Mouse (Mus musculus): Measurements from ENCODE around the gene Cnnm2.
"Not testable (repeated sequence)": the region's sequence is repeated elsewhere in the genome, so short reads cannot be mapped to it uniquely, and the experiment has no call there.

Cnnm2 gene

GRCm38 (mm10) chr19:46761247-46761946 lies at the start of gene Cnnm2:
Gene Cnnm2, plus strand, starts transcription at chr19:46761596.
- DNase-seq = peak; percentile 100

DNA sequence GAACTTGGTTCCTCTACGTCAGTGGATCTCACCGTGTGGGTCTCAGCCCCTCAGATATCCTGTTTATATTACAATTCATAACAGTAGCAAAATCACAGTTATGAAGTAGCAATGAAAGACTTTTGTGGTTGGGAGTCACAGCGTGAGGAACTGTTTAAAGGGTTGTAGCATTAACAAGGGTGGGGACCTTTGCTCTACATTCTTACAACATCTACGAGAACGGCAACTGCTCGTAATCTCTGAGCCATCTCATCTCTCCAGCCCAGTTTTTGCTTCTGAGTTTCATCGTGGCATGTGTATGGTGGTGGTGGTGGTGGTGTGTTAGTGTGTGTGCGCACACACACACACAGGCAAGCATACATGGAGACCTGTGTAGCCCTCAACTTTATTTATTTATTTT lies 47.2 kb upstream of the Cnnm2 start:
- peak; percentile 39 for DNase-seq

- no peak for DNase-seq
These were observed 46.4 kb upstream of the Cnnm2 start for GRCm38 (mm10) chr19:46715016-46715415.

DNA sequence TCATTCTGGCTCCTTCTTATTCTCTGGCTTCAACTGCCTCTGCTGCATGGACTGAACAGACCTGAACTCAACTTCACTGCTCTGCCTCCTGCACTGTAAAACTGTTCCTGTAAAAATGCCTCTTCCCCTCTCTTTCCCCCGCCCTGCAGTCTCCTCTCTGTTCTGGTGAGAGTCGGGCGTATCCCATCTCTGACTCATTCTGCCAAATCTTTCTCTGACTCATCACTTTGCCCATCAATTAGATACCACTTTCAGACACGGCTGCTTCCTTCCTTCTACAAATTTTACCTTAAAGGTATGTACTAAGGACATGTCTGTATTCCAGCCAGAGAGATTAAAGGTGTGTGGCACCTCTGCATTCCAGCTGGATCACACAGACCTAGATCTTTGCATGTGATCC lies 43.2 kb upstream of the Cnnm2 start:
- DNase-seq = no peak

DNA sequence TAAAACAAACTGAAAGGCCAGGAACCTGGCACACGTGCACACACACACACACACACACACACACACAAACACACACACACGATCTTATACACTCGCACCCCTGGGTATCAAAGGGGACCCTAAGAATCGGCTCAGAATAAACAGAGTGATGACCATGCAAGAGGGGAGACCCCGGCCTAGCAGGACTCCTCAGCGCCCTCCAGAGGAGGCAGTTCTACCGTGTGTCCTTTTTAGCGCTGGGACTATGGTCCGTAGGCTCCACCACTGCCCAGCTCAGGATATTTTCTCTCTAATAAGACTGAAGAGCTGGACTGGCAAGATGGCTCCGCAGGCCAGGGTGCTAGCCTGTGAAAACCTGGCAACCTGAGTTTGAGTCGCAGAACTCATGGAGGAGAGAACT lies 37.0 kb upstream of the Cnnm2 start:
- no peak for DNase-seq

- no peak for DNase-seq
These were observed 35.3 kb upstream of the Cnnm2 start for GRCm38 (mm10) chr19:46726142-46726541.

- peak; percentile 73 for DNase-seq
These were observed 34.2 kb upstream of the Cnnm2 start for GRCm38 (mm10) chr19:46727140-46727736.

DNA sequence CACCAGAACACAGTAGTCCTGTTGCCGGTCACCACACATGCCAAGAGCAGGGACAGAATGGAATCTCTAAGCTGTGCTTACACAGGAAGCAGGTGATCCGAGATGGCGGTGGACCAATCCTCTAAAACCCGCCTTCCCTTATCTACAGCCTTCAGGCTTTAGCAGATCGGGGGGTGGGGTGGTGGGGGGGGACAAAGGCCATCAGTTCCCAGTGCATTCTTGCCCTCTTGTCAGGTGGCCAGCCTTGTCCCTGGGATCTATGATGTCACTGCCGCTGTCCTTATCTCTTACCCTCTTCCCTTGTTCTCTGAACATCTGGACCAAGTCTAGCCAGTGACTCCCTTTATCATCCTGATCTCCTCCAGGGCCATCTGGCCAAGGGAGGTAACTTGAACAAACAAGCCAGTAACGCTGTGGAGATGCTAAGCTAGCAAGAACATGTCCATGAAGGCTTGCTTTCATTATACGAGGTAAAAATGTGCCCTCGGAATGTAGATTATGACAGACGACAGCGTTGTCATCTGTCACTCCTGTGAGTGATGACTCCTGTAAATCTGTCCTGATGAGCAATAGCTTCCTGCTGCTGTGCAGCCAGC lies 33.4 kb upstream of the Cnnm2 start:
- DNase-seq = no peak

DNA sequence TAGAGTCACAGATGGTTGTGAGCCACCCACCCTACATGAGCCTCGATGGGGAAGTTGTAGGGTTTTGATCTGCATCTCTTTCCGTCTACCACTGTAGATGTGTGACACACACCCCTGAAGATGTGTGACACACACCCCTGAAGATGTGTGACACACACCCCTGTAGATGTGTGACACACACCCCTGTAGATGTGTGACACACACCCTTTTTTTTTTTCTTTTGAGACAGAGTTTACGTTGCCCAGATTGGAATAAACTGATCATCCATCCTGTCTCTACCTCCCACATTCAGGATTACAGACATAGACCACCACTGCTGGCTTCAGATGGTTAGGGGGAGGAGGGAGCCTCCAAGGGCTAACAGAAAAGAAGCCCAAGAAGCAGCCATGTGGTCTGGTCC lies 32.5 kb upstream of the Cnnm2 start:
- DNase-seq = no peak

GRCm38 (mm10) chr19:46731351-46731750 lies 30.0 kb upstream of the Cnnm2 start:
- DNase-seq = no peak

GRCm38 (mm10) chr19:46732673-46733072 lies 28.7 kb upstream of the Cnnm2 start:
- DNase-seq = not testable (repeated sequence)

DNA sequence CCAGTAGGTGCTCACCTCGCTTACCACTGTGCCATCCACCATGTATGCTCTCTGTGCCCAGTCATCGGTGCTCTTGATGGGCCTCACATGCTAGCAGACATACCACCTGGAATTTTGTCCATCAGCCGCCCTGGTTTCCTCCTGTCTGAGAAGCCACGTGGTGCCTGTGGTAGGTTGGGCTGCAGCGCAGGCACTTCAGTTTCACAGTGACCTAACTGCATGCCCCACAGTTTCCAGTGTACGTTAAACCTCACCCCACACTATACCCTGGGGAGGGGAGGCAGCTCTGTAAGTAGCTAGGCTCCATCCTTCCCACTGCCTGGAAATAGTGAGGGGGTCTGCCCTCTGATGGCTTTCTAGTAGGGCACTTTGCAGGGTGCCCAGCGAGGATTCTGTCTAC lies 27.8 kb upstream of the Cnnm2 start:
- DNase-seq = no peak

- no peak for DNase-seq
These were observed 26.2 kb upstream of the Cnnm2 start for GRCm38 (mm10) chr19:46735241-46735640.

DNA sequence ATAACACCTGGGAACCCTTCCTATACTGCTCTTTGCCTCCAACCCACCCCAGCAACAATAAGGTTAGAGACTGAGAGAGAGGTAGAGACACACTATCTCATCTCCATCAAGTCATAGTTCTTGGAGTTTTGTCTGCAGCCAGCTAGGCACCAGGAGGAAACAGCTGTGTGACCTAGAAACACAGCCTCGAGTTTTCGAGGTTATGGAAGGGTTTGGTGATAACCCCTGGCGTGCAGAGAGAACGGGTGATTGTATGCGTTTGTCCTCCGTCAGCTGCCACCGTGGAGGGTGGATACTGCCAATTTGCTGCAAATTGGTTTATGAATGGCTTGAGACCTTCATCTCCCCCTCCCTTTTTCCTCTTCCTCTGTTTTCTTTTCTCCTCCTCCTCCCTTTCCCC lies 24.3 kb upstream of the Cnnm2 start:
- DNase-seq = no peak

DNA sequence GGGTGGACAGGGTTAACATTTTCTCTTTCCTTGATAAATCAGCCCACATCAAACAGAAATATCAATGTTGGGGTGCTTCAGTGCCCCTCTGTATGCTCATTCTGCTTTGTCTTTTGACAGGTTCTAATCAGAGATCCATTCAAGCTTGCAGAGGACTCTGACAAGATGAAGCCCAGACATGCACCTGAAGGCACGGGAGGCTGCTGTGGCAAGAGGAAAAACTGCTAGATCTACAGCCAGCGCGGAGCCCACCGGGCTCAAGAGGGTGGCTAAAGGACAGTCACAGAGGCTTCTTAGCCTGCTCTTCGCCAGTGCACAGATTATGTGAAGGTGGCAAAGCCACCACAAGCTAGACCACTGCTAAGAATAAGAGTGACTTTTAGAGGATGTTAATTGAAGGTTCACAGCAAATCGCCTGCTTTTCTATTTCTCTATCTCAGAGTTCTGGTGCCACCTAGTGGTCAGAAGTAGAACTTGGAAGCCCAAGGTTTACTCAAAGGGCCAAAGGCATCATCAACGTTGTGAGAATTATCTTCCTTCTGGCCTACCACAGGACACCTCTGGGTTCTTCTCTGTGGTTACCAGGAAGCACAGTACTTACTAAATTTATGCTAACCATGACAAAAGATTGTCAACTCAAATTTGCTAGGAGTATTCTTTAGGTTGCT lies 20.9 kb upstream of the Cnnm2 start:
- DNase-seq = peak; percentile 73

- DNase-seq = no peak
These were observed 19.8 kb upstream of the Cnnm2 start for GRCm38 (mm10) chr19:46741574-46741973.

GRCm38 (mm10) chr19:46744681-46745080 lies 16.7 kb upstream of the Cnnm2 start:
- no peak for DNase-seq

- no peak for DNase-seq
These were observed 13.6 kb upstream of the Cnnm2 start for GRCm38 (mm10) chr19:46747799-46748198.

DNA sequence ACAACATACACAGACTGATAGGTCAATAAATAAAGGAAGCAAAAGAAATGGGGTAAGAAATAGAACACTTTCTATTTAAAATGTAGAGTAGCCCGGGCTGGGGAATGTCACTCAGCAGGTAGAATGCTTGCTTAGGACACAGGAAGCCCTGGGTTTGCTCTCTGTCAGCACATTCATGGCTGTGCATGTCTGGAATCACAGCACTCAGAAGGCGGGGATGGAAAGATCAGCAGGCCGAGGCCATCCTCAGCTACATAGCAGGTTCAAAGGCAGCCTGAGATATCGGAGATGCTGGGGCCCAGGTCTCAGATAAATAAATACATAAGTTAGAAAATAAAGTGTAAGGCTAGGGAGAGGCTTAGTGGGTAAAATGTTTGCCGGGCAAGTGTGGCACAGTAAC lies 9.2 kb upstream of the Cnnm2 start:
- no peak for DNase-seq

DNA sequence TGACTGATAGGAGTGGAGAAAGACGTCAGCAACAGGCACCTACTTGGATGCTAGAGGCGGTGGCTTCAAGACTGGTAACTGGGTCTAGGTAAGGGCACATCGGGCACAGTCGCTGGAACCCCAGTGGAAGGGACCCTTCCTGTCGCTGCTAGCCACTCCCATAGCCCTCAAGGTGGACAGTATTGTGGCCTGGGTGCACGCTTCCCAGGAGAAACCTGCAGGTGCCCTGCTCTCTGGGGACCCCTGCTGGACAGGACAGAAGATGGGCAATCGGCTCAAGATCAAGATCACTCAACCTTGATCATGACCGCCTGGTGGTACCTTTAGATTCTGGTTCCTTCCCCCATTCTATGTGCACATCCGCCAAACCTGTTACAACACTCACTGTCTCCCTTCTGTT lies 6.3 kb upstream of the Cnnm2 start:
- DNase-seq = peak; percentile 68

GRCm38 (mm10) chr19:46756221-46756620 lies 5.2 kb upstream of the Cnnm2 start:
- peak; percentile 52 for DNase-seq

- no peak for DNase-seq
These were observed 2.3 kb upstream of the Cnnm2 start for GRCm38 (mm10) chr19:46759096-46759495.

DNA sequence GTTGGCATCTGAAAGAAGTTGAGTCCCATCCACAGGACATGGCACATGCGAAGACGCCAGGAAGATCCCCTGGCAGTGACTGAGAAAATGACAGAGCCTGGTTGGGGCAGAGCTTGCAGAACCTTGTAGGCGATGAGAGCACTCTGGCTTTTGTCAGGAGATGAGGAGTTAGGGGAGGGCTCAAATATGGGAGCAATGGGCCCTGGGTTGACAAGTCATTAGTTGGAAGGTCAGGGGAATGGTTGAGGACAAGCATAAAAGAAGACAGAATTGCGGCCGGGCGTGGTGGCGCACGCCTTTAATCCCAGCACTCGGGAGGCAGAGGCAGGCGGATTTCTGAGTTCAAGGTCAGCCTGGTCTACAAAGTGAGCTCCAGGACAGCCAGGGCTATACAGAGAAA lies 1.5 kb upstream of the Cnnm2 start:
- DNase-seq = not testable (repeated sequence)

All from kidney, adult 9 months (tissue).